Mouse (Mus musculus): ENCODE data around the gene Vash1.

GRCm38 (mm10) chr12:86651301-86651860, 27.1 kb upstream of the Vash1 start:
- TF ChIP-seq CTCF (IDR thresholded peaks at IDR 0.05; ENCODE audit: borderline replicate concordance, insufficient read depth, low read length) (no peak), POLR2A (IDR thresholded peaks at IDR 0.05; ENCODE audit: low read depth, low read length) (no peak)
